Mouse (Mus musculus): Measurements from ENCODE around the gene Pde4d.

- no peak for TF ChIP-seq CTCF (IDR thresholded peaks at IDR 0.05 in 2 of 3, conservative IDR thresholded peaks at IDR 0.05 in 1 of 3; ENCODE audit: control insufficient read depth in 1 of 3, insufficient read depth in 1 of 3, low read depth in 2 of 3, low read length in 3 of 3, poor library complexity in 1 of 3, severe bottlenecking in 1 of 3)
- TF ChIP-seq KAT2A (conservative IDR thresholded peaks at IDR 0.05; ENCODE audit: low read depth, low read length): no peak
- TF ChIP-seq HCFC1 (IDR thresholded peaks at IDR 0.05; ENCODE audit: low read depth, low read length): no peak
- no peak for TF ChIP-seq POLR2A (IDR thresholded peaks at IDR 0.05; ENCODE audit: control insufficient read depth in 1 of 2, insufficient read depth in 1 of 2, low read depth in 1 of 2, low read length in 2 of 2, poor library complexity in 1 of 2)
- no peak for TF ChIP-seq CHD1 (IDR thresholded peaks at IDR 0.05; ENCODE audit: low read depth, low read length)
- TF ChIP-seq NRF1 (IDR thresholded peaks at IDR 0.05; ENCODE audit: insufficient read depth, low read depth, low read length, poor library complexity, severe bottlenecking): no peak
- TF ChIP-seq TCF12 (IDR thresholded peaks at IDR 0.05; ENCODE audit: low read depth, low read length): no peak
- TF ChIP-seq JUND (IDR thresholded peaks at IDR 0.05; ENCODE audit: low read depth, low read length): no peak
- TF ChIP-seq SMC3 (IDR thresholded peaks at IDR 0.05; ENCODE audit: low read depth, low read length): no peak
Observed at GRCm38 (mm10) chr13:109837453-109837852, 1387.7 kb downstream of the Pde4d start.

Measured in MEL (cell line).